Mouse (Mus musculus) CH12.LX (cell line): ENCODE results near the gene Ifna13.
A peak's percentile ranks its signal among the peaks of the same experiment; 100 is the strongest.

Source experiments
- MAFK ChIP-seq: IDR thresholded peaks from 2 replicates; pipeline ENCODE4 v1.6.1; 2011; ENCODE audit warnings: low read length, improper control_type of control experiment; ENCODE audit not compliant: insufficient replicate concordance
- MAX ChIP-seq: IDR thresholded peaks from 2 replicates; pipeline ENCODE4 v1.6.1; 2011; ENCODE audit warnings: low read length, improper control_type of control experiment
- POLR2A ChIP-seq: IDR thresholded peaks from 2 replicates; pipeline ENCODE4 v1.6.1; 2011; ENCODE audit warnings: low read depth, mild to moderate bottlenecking, improper control_type of control experiment, low read length
- POLR2AphosphoS2 ChIP-seq: IDR thresholded peaks from 2 replicates; pipeline ENCODE4 v1.6.1; 2011; ENCODE audit warnings: low read depth, low read length, improper control_type of control experiment
- TBP ChIP-seq: conservative IDR thresholded peaks from 2 replicates; pipeline ENCODE4 v1.6.1; 2011; ENCODE audit warnings: low read depth, low read length, improper control_type of control experiment

GRCm38 (mm10) chr4:88641077-88641831 is 3.0 kb downstream of the Ifna13 start:
- TF ChIP-seq TBP (peak; percentile 99), POLR2A (no peak), MAX (no peak), MAFK (no peak), POLR2AphosphoS2 (no peak)
